Mouse (Mus musculus): ENCODE data around the gene Klf17. TPM values are rescaled to one million over a fixed set of nuclear protein-coding genes. Genes with fewer than 3 reads are reported as not detected.

Gene Klf17
- polyA plus RNA-seq, 1 experiment from 2014 or later = not detected

GRCm38 (mm10) chr4:117724112-117724511, 41.3 kb downstream of the Klf17 start, which contains the start of gene Gm12845:
Gene Gm12845, plus strand, starts transcription at chr4:117724412.
- TF ChIP-seq CTCF (IDR thresholded peaks at IDR 0.05; ENCODE audit: low read depth) = no peak
- no peaks in the 10 kb centered on the region for H3K27me3 ChIP-seq (ENCODE audit: insufficient read depth, low read length)

GRCm38 (mm10) chr4:117713303-117714098, 51.9 kb downstream of the Klf17 start:
- ATAC-seq (ENCODE audit: insufficient read depth) (no peak), DNase-seq (no peak)
- H3K9ac ChIP-seq = no peak overlapping the region
- no peaks in the 10 kb centered on the region for H3K4me1 ChIP-seq (ENCODE audit: insufficient read depth)
- no peak overlapping the region for H3K27ac ChIP-seq (ENCODE audit: low read depth)
- no peak for TF ChIP-seq CTCF (IDR thresholded peaks at IDR 0.05; ENCODE audit: low read depth)
- no peak overlapping the region for H3K4me2 ChIP-seq
- H3K27me3 ChIP-seq (ENCODE audit: insufficient read depth, low read length) = no peaks in the 10 kb centered on the region
- H3K9me3 ChIP-seq (ENCODE audit: low read depth, low read length) = no peaks in the 10 kb centered on the region
- no peaks in the 10 kb centered on the region for H3K36me3 ChIP-seq (ENCODE audit: insufficient read depth)
- no peak overlapping the region for H3K4me3 ChIP-seq (ENCODE audit: low read depth, low read length)
- 47% methylated on average over 6 of the region's 6 CpGs for WGBS

More at GRCm38 (mm10) chr4:117724112-117724511, 41.3 kb downstream of the Klf17 start, which contains the start of gene Gm12845:
- Histone ChIP-seq H3K36me3 (ENCODE audit: insufficient read depth) (no peaks in the 10 kb centered on the region), H3K9ac (no peak within 1 kb of the TSS), H3K27ac (ENCODE audit: low read depth) (no peak within 1 kb of the TSS), H3K4me3 (ENCODE audit: low read depth, low read length) (no peak within 1 kb of the TSS), H3K4me2 (no peak within 1 kb of the TSS), H3K4me1 (ENCODE audit: insufficient read depth) (no peaks in the 10 kb centered on the region), H3K9me3 (ENCODE audit: low read depth, low read length) (no peaks in the 10 kb centered on the region)
- no peak for DNase-seq
- ATAC-seq (ENCODE audit: insufficient read depth) = no peak
- WGBS = 86% methylated on average over 1 of the region's 1 CpGs

- no peak for DNase-seq
- TF ChIP-seq CTCF (IDR thresholded peaks at IDR 0.05; ENCODE audit: low read depth) = no peak
- 67% methylated on average over 3 of the region's 3 CpGs for WGBS
Observed at GRCm38 (mm10) chr4:117712314-117712713, 53.1 kb downstream of the Klf17 start.

GRCm38 (mm10) chr4:117708780-117709550, 56.5 kb downstream of the Klf17 start:
- no peaks in the 10 kb centered on the region for H3K4me1 ChIP-seq (ENCODE audit: insufficient read depth)
- no peak overlapping the region for H3K4me3 ChIP-seq (ENCODE audit: low read depth, low read length)
- no peaks in the 10 kb centered on the region for H3K36me3 ChIP-seq (ENCODE audit: insufficient read depth)
- no peak overlapping the region for H3K4me2 ChIP-seq
- DNase-seq = no peak
- no peaks in the 10 kb centered on the region for H3K27me3 ChIP-seq (ENCODE audit: insufficient read depth, low read length)
- ATAC-seq (ENCODE audit: insufficient read depth) = no peak
- no peaks in the 10 kb centered on the region for H3K9me3 ChIP-seq (ENCODE audit: low read depth, low read length)
- H3K27ac ChIP-seq (ENCODE audit: low read depth) = no peak overlapping the region
- no peak for TF ChIP-seq CTCF (IDR thresholded peaks at IDR 0.05; ENCODE audit: low read depth)
- no peak overlapping the region for H3K9ac ChIP-seq
- 47% methylated on average over 3 of the region's 3 CpGs for WGBS

More at GRCm38 (mm10) chr4:117712314-117712713, 53.1 kb downstream of the Klf17 start:
- Histone ChIP-seq H3K27me3 (ENCODE audit: insufficient read depth, low read length) (no peaks in the 10 kb centered on the region), H3K9ac (no peak overlapping the region), H3K9me3 (ENCODE audit: low read depth, low read length) (no peaks in the 10 kb centered on the region), H3K27ac (ENCODE audit: low read depth) (no peak overlapping the region), H3K36me3 (ENCODE audit: insufficient read depth) (no peaks in the 10 kb centered on the region), H3K4me3 (ENCODE audit: low read depth, low read length) (no peak overlapping the region), H3K4me1 (ENCODE audit: insufficient read depth) (no peaks in the 10 kb centered on the region), H3K4me2 (no peak overlapping the region)
- no peak for ATAC-seq (ENCODE audit: insufficient read depth)

Other genes starting within 250 kb of the Klf17 start
- 159 and 173 TPM in 2 replicates for gene Eri3, start 215.3 kb downstream of the Klf17 start, polyA plus RNA-seq (2014; fragmentation: Nextera tagmentation; extraction: Ambion mirVana)
- 64.5 and 65.4 TPM in 2 replicates for gene Dmap1, start 83.4 kb downstream of the Klf17 start, polyA plus RNA-seq (2014; fragmentation: Nextera tagmentation; extraction: Ambion mirVana)
- not detected in 2 replicates for gene Gm12845, start 41.2 kb downstream of the Klf17 start, polyA plus RNA-seq (2014; fragmentation: Nextera tagmentation; extraction: Ambion mirVana)
- gene Slc6a9, start 68.9 kb upstream of the Klf17 start, polyA plus RNA-seq (2014; fragmentation: Nextera tagmentation; extraction: Ambion mirVana) = 7.2 and 9.7 TPM in 2 replicates
- gene Ccdc24, start 106.9 kb upstream of the Klf17 start, polyA plus RNA-seq (2014; fragmentation: Nextera tagmentation; extraction: Ambion mirVana) = 1.0 and 1.3 TPM in 2 replicates
- 27.6 and 31.8 TPM in 2 replicates for gene B4galt2, start 117.8 kb upstream of the Klf17 start, polyA plus RNA-seq (2014; fragmentation: Nextera tagmentation; extraction: Ambion mirVana)
- gene Atp6v0b, start 121.7 kb upstream of the Klf17 start, polyA plus RNA-seq (2014; fragmentation: Nextera tagmentation; extraction: Ambion mirVana) = 139 and 150 TPM in 2 replicates
- gene Dph2, start 126.4 kb upstream of the Klf17 start, polyA plus RNA-seq (2014; fragmentation: Nextera tagmentation; extraction: Ambion mirVana) = 21.4 and 21.7 TPM in 2 replicates
- 39.2 and 44.2 TPM in 2 replicates for gene Ipo13, start 149.4 kb upstream of the Klf17 start, polyA plus RNA-seq (2014; fragmentation: Nextera tagmentation; extraction: Ambion mirVana)
- 2.5 and 3.3 TPM in 2 replicates for gene Artn, start 164.1 kb upstream of the Klf17 start, polyA plus RNA-seq (2014; fragmentation: Nextera tagmentation; extraction: Ambion mirVana)

Data from lung, embryonic 14.5 days (tissue).